Mouse (Mus musculus) intestine, embryonic 14.5 days (tissue): ENCODE measurements around the gene Hk3. TPM values are rescaled to one million over a fixed set of nuclear protein-coding genes. Genes with fewer than 3 reads are reported as not detected.

Experiments
- ATAC-seq: fragments of 200-750 bp; cut with Nextera tagmentation; replicated peaks from 2 replicates; pipeline ENCODE4 v1.8.0; 2017; ENCODE audit warnings: low read depth, moderate number of reproducible peaks, moderate TSS enrichment, moderate library complexity; ENCODE audit not compliant: low FRiP score, low TSS enrichment
- DNase-seq: peaks from one replicate; pipeline ENCODE4 v3.0.0-alpha.2; 2018; ENCODE audit warnings: low spot score
- H3K27ac ChIP-seq: fragments of 300-500 bp; sonication (generic); 2 replicates; pipeline ENCODE4 v1.5.1; 2014; ENCODE audit warnings: low read depth, mild to moderate bottlenecking, control low read depth
- H3K27me3 ChIP-seq: fragments of 300-500 bp; sonication (generic); replicated peaks from 2 replicates; pipeline ENCODE4 v1.6.1; 2014; ENCODE audit warnings: low read length, control low read depth; ENCODE audit not compliant: control insufficient read depth, insufficient read depth
- H3K36me3 ChIP-seq: fragments of 300-500 bp; sonication (generic); 2 replicates; pipeline ENCODE4 v1.6.1; 2014; ENCODE audit warnings: low read length, control low read depth; ENCODE audit not compliant: control insufficient read depth, insufficient read depth
- H3K4me1 ChIP-seq: fragments of 300-500 bp; sonication (generic); replicated peaks from 2 replicates; pipeline ENCODE4 v1.6.1; 2014; ENCODE audit warnings: low read length, control low read depth, mixed read lengths; ENCODE audit not compliant: control insufficient read depth, insufficient read depth
- H3K4me2 ChIP-seq: fragments of 300-500 bp; sonication (generic); 2 replicates; pipeline ENCODE4 v1.6.1; 2014; ENCODE audit warnings: low read length
- H3K4me3 ChIP-seq: fragments of 300-500 bp; sonication (generic); 2 replicates; pipeline ENCODE4 v1.5.1; 2014; ENCODE audit warnings: low read depth, low read length, control low read depth, mixed read lengths
- H3K9ac ChIP-seq: fragments of 300-500 bp; sonication (generic); 2 replicates; pipeline ENCODE4 v1.6.1; 2014; ENCODE audit warnings: mild to moderate bottlenecking, low read length
- H3K9me3 ChIP-seq: fragments of 300-500 bp; sonication (generic); 2 replicates; pipeline ENCODE4 v1.6.1; 2016; ENCODE audit warnings: low read length, control low read depth; ENCODE audit not compliant: control insufficient read depth
- WGBS: fragments of 180-500 bp; shearing (Covaris S2); extraction: QIAGEN DNeasy Blood & Tissue Kit; methylation state at CpG from one replicate; pipeline ENCODE4 v1.1.7; 2014; 5-methylcytosine and 5-hydroxymethylcytosine counted together
- polyA plus RNA-seq: library from polyadenylated mRNA; unstranded; fragments of >200 nt; fragmentation: Nextera tagmentation; extraction: Ambion mirVana; gene quantifications from 2 replicates; pipeline ENCODE4 v1.2.1, GENCODE M21; 2014

Hk3 gene
- polyA plus RNA-seq, 1 experiment from 2014 or later = 1.3 TPM

GRCm38 (mm10) chr13:54994576-54994975 is 26.6 kb downstream of the Hk3 start:
- 23% methylated on average over 4 of the region's 4 CpGs for WGBS
- DNase-seq (no peak), ATAC-seq (no peak)
- no peak overlapping the region for H3K4me2 ChIP-seq
- H3K9me3 ChIP-seq = no peaks in the 10 kb centered on the region
- H3K4me1 ChIP-seq = no peaks in the 10 kb centered on the region
- no peak overlapping the region for H3K27ac ChIP-seq
- no peaks in the 10 kb centered on the region for H3K27me3 ChIP-seq
- H3K36me3 ChIP-seq = no peaks in the 10 kb centered on the region
- no peak overlapping the region for H3K4me3 ChIP-seq
- no peak overlapping the region for H3K9ac ChIP-seq

GRCm38 (mm10) chr13:54992215-54992614 is 29.0 kb downstream of the Hk3 start:
- no peak overlapping the region for H3K4me2 ChIP-seq
- H3K36me3 ChIP-seq = no peaks in the 10 kb centered on the region
- H3K9ac ChIP-seq = no peak overlapping the region
- 78% methylated on average over 7 of the region's 7 CpGs for WGBS
- H3K4me3 ChIP-seq = no peak overlapping the region
- no peak for DNase-seq
- no peaks in the 10 kb centered on the region for H3K4me1 ChIP-seq
- H3K9me3 ChIP-seq = no peaks in the 10 kb centered on the region
- ATAC-seq = no peak
- H3K27ac ChIP-seq = no peak overlapping the region
- no peaks in the 10 kb centered on the region for H3K27me3 ChIP-seq

GRCm38 (mm10) chr13:54988181-54988760 is 32.9 kb downstream of the Hk3 start:
- no peaks in the 10 kb centered on the region for H3K27me3 ChIP-seq
- no peak for ATAC-seq
- no peak overlapping the region for H3K4me3 ChIP-seq
- no peak for DNase-seq
- no peak overlapping the region for H3K27ac ChIP-seq
- no peak overlapping the region for H3K9ac ChIP-seq
- 48% methylated on average over 7 of the region's 7 CpGs for WGBS
- no peaks in the 10 kb centered on the region for H3K36me3 ChIP-seq
- H3K4me2 ChIP-seq = no peak overlapping the region
- H3K4me1 ChIP-seq = no peaks in the 10 kb centered on the region
- no peaks in the 10 kb centered on the region for H3K9me3 ChIP-seq

GRCm38 (mm10) chr13:54987405-54987804 is 33.8 kb downstream of the Hk3 start:
- Histone ChIP-seq H3K36me3 (no peaks in the 10 kb centered on the region), H3K4me2 (no peak overlapping the region), H3K4me3 (no peak overlapping the region), H3K27ac (no peak overlapping the region), H3K9me3 (no peaks in the 10 kb centered on the region), H3K4me1 (no peaks in the 10 kb centered on the region), H3K9ac (no peak overlapping the region), H3K27me3 (no peaks in the 10 kb centered on the region)
- 79% methylated on average over 9 of the region's 9 CpGs for WGBS
- ATAC-seq = no peak
- no peak for DNase-seq

- H3K4me3 ChIP-seq = no peak overlapping the region
Observed at GRCm38 (mm10) chr13:54983614-54984013, 37.6 kb downstream of the Hk3 start.

GRCm38 (mm10) chr13:54983001-54983400 is 38.2 kb downstream of the Hk3 start:
- 73% methylated on average over 8 of the region's 8 CpGs for WGBS
- Histone ChIP-seq H3K9ac (no peak overlapping the region), H3K27me3 (no peaks in the 10 kb centered on the region), H3K27ac (no peak overlapping the region), H3K4me2 (no peak overlapping the region), H3K9me3 (no peaks in the 10 kb centered on the region), H3K36me3 (no peaks in the 10 kb centered on the region), H3K4me3 (no peak overlapping the region), H3K4me1 (no peaks in the 10 kb centered on the region)
- DNase-seq (no peak), ATAC-seq (no peak)

More at GRCm38 (mm10) chr13:54983614-54984013, 37.6 kb downstream of the Hk3 start:
- ATAC-seq (no peak), DNase-seq (no peak)
- no peaks in the 10 kb centered on the region for H3K9me3 ChIP-seq
- no peak overlapping the region for H3K27ac ChIP-seq
- no peaks in the 10 kb centered on the region for H3K36me3 ChIP-seq
- no peaks in the 10 kb centered on the region for H3K27me3 ChIP-seq
- no peak overlapping the region for H3K9ac ChIP-seq
- 70% methylated on average over 2 of the region's 2 CpGs for WGBS
- H3K4me1 ChIP-seq = no peaks in the 10 kb centered on the region
- H3K4me2 ChIP-seq = no peak overlapping the region

GRCm38 (mm10) chr13:54980957-54981356 is 40.2 kb downstream of the Hk3 start:
- Histone ChIP-seq H3K9me3 (no peaks in the 10 kb centered on the region), H3K4me1 (no peaks in the 10 kb centered on the region), H3K36me3 (no peaks in the 10 kb centered on the region), H3K4me3 (no peak overlapping the region), H3K9ac (no peak overlapping the region), H3K27me3 (no peaks in the 10 kb centered on the region), H3K27ac (no peak overlapping the region), H3K4me2 (no peak overlapping the region)
- DNase-seq (no peak), ATAC-seq (no peak)
- WGBS = 74% methylated on average over 12 of the region's 12 CpGs

GRCm38 (mm10) chr13:54978804-54979203 is 42.4 kb downstream of the Hk3 start:
- Histone ChIP-seq H3K27me3 (no peaks in the 10 kb centered on the region), H3K27ac (no peak overlapping the region), H3K36me3 (no peaks in the 10 kb centered on the region), H3K4me2 (no peak overlapping the region), H3K9ac (no peak overlapping the region), H3K4me1 (no peaks in the 10 kb centered on the region), H3K9me3 (no peaks in the 10 kb centered on the region), H3K4me3 (no peak overlapping the region)
- no peak for ATAC-seq
- DNase-seq = no peak
- WGBS = 43% methylated on average over 8 of the region's 8 CpGs

- no peak overlapping the region for H3K9ac ChIP-seq
- H3K9me3 ChIP-seq = no peaks in the 10 kb centered on the region
- no peak for DNase-seq
- no peaks in the 10 kb centered on the region for H3K36me3 ChIP-seq
- H3K4me3 ChIP-seq = no peak overlapping the region
- 51% methylated on average over 3 of the region's 3 CpGs for whole genome bisulfite sequencing
- no peak for ATAC-seq
- H3K4me1 ChIP-seq = no peaks in the 10 kb centered on the region
- no peaks in the 10 kb centered on the region for H3K27me3 ChIP-seq
- H3K27ac ChIP-seq = no peak overlapping the region
- H3K4me2 ChIP-seq = no peak overlapping the region
Observed at GRCm38 (mm10) chr13:54975546-54975945, 45.6 kb downstream of the Hk3 start.
